In genomic region chr5:24262146-24262545, GRCm38 (mm10) we compare ENCODE assay signal across 7 mouse cellular contexts.
DNase-seq lines count a peak whose midpoint lies in the region; ATAC-seq and TF ChIP-seq lines count a peak whose summit lies in the region.

No protein-coding gene starts in this region.

- DNase-seq in lung, embryonic 14.5 days, result no peak
- no peak for DNase-seq in lung, postnatal 25 days (ENCODE audit: low spot score)
- DNase-seq in MN1 (ENCODE audit: low spot score), result peak; percentile 69
- peak; percentile 38 for DNase-seq in embryonic facial prominence, embryonic 10.5 days (ENCODE audit: low spot score)
- DNase-seq in naive thymus-derived CD4-positive, alpha-beta T cell, adult 2 months (ENCODE audit: low read depth), result peak; percentile 28
- DNase-seq in spleen, postnatal 36 days (ENCODE audit: low spot score in 2 of 2), result no peak

- no peak overlapping the region for H3K27ac ChIP-seq in lung, embryonic 14.5 days (ENCODE audit: low read depth)
- no peak overlapping the region for H3K27ac ChIP-seq in embryonic facial prominence, embryonic 10.5 days (replicated peaks)

- H3K9me3 ChIP-seq in lung, embryonic 14.5 days (ENCODE audit: low read depth, low read length), result peaks cover 4% of the 10 kb centered on the region; the same call in 1 of the 2 replicates
- no peaks in the 10 kb centered on the region for H3K9me3 ChIP-seq in embryonic facial prominence, embryonic 10.5 days

- no peaks in the 10 kb centered on the region for H3K4me1 ChIP-seq in lung, embryonic 14.5 days (ENCODE audit: insufficient read depth)
- peaks cover 24% of the 10 kb centered on the region for H3K4me1 ChIP-seq in embryonic facial prominence, embryonic 10.5 days

- no peak; the same call in 1 of the 2 replicates for ATAC-seq in lung, embryonic 14.5 days (ENCODE audit: insufficient read depth)
- ATAC-seq in megakaryocyte progenitor cell, adult 5-6 weeks (replicated peaks; ENCODE audit: poor library complexity), result no peak

- no peak overlapping the region for H3K9ac ChIP-seq in lung, embryonic 14.5 days

- peak overlapping the region; percentile 24; the same call in 1 of the 2 replicates for H3K4me2 ChIP-seq in lung, embryonic 14.5 days

- no peak for TF ChIP-seq CTCF in lung, embryonic 14.5 days (IDR thresholded peaks at IDR 0.05; ENCODE audit: low read depth)

- no peak overlapping the region for H3K4me3 ChIP-seq in lung, embryonic 14.5 days (ENCODE audit: low read depth, low read length)
- H3K4me3 ChIP-seq in embryonic facial prominence, embryonic 10.5 days, result 0 out of 2 replicates have a peak overlapping the region, but pooled peaks have one; percentile 13

- H3K36me3 ChIP-seq in lung, embryonic 14.5 days (ENCODE audit: insufficient read depth), result no peaks in the 10 kb centered on the region
- H3K36me3 ChIP-seq in embryonic facial prominence, embryonic 10.5 days (replicated peaks), result no peaks in the 10 kb centered on the region

- no peaks in the 10 kb centered on the region for H3K27me3 ChIP-seq in lung, embryonic 14.5 days (ENCODE audit: insufficient read depth, low read length)
- 0 out of 2 replicates have a peak, but pooled peaks cover 4% of the 10 kb centered on the region for H3K27me3 ChIP-seq in embryonic facial prominence, embryonic 10.5 days (replicated peaks; ENCODE audit: low read depth, poor library complexity, severe bottlenecking)

- WGBS in lung, embryonic 14.5 days, result 4% methylated on average over 11 of the region's 11 CpGs
- 7% methylated on average over 11 of the region's 11 CpGs for WGBS in embryonic facial prominence, embryonic 10.5 days

Comparison
In these comparisons a context has a peak if more than half of its experiments do, and no peak if none do; other contexts are left out.
1. DNase-seq: peak in MN1 (single experiment), embryonic facial prominence, embryonic 10.5 days (single experiment) and naive thymus-derived CD4-positive, alpha-beta T cell, adult 2 months (single experiment); none in lung, embryonic 14.5 days (single experiment), lung, postnatal 25 days (single experiment) and spleen, postnatal 36 days (0 of 2).